Mouse (Mus musculus) layer of hippocampus, adult 9-11 months (tissue): ENCODE results near the gene Galm.
"Not testable (repeated sequence)": the region's sequence is repeated elsewhere in the genome, so short reads cannot be mapped to it uniquely, and the experiment has no call there.

Source experiments
- DNase-seq: peaks from one replicate; pipeline ENCODE4 v3.0.0; 2022

The Galm gene

GRCm38 (mm10) chr17:80221890-80222628 lies 94.8 kb downstream of the Galm start:
- DNase-seq: no peak

DNA sequence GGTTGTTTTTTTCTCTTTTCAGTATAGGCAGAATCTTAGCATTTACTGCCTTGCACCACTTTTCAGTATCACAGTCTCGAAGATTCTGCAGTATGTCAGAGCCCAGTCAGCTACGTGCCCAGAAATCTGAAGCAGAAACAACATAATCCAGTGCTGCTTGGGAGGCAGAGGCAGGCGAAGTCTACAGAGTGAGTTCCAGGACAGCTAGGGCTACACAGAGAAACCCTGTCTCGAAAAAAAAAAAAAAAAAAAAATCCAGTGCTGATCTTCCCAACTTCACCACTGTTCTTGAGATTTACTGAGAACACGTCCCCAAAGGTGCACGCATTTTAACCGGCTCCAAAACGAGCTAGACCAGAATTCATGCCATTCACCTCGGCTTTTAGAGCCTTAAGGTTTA lies 96.6 kb downstream of the Galm start:
- DNase-seq: no peak

GRCm38 (mm10) chr17:80224326-80225116 lies 97.2 kb downstream of the Galm start, which contains the start of gene Gemin6:
Gemin6 (plus strand) TSS chr17:80224441.
- peak; percentile 91 for DNase-seq

DNA sequence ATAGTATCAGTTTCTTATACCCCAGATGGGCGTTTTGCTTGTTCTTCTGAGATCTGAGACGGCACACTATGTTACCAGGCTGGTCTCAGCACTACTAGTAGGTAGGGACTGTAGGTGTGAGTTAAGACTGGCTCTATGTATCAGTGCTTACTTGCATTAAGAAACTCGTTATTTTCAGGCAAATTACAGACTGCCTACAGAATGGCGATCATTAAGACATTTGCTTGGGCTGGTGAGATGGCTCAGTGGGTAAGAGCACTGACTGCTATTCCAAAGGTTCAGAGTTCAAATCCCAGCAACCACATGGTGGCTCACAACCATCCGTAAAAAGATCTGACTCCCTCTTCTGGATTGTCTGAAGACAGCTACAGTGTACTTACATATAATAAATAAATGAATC lies 97.9 kb downstream of the Galm start:
- not testable (repeated sequence) for DNase-seq

DNA sequence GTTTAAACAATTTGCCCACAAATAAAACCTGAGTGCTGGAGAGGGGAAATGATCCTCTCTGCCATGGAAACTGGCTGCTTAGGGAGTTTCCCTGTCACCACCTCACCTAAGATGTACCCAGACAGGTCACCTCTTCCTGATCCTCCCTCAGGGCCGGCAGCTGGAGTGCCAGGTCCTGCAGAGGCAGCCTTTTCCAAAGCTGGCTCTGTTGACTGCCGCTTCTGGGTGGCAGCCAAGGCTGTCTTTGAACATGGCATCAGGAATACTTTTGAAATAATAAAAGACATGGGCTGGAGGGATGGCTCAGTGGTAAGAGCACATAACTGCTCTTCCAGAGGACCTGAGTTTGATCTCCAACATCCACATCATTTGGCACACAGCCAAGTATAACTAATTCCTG lies 102.1 kb downstream of the Galm start:
- no peak for DNase-seq

- DNase-seq: no peak
Measured at GRCm38 (mm10) chr17:80233844-80234243, 106.6 kb downstream of the Galm start.

GRCm38 (mm10) chr17:80234376-80234775 lies 107.1 kb downstream of the Galm start:
- no peak for DNase-seq
